ENCODE assay signal across 25 mouse cellular contexts in the genomic region with DNA sequence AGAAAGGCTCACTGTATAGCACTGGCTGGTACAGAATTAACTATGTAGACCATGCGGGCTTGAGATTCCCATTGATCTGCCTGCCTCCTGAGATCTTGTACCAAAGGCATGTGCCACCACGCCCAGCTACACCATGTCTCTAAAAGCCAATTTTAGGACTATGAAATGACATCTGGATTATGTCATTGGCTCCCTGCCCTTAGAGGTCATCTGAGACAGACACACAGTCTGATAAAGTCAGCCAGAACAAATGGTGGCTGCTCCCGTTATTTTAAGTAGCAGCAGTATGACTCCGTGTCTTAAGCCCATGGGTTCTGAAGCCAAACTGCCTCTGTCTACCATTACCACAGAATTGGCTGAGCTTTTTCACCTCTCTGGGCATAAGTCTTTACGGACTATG. TPM values are rescaled to one million over a fixed set of nuclear protein-coding genes. Genes with fewer than 3 reads are reported as not detected.
A peak's percentile ranks its signal among the peaks of the same experiment; 100 is the strongest.
DNase-seq lines count a peak whose midpoint lies in the region; ATAC-seq and TF ChIP-seq lines count a peak whose summit lies in the region.
"Had no signal": no experiment of that assay in that cellular context is flagged by ENCODE, and none has a peak within 500 bp of the region (broad histone marks: within the 10 kb centered on the region; RNA-seq: fewer than 3 reads in every experiment).

No protein-coding gene starts in this region.

- no peaks in the 10 kb centered on the region for H3K9me3 ChIP-seq in heart, embryonic 16.5 days (replicated peaks; ENCODE audit: control insufficient read depth, low read length)
- H3K9me3 ChIP-seq: G1E; liver, embryonic 15.5 days; stomach, embryonic 15.5 days had no signal

- H3K9ac ChIP-seq in heart, embryonic 16.5 days (ENCODE audit: low read length), result 0 out of 2 replicates have a peak overlapping the region, but pooled peaks have one; percentile 11
- H3K9ac ChIP-seq: liver, embryonic 15.5 days; stomach, embryonic 15.5 days had no signal

- TF ChIP-seq POLR2A in myocyte (IDR thresholded peaks at IDR 0.05; ENCODE audit: insufficient read length, low read depth), result no peak

- no peak overlapping the region for H3ac ChIP-seq in myocyte (ENCODE audit: control insufficient read depth, insufficient read length)

- no peak for TF ChIP-seq CTCF in gastrocnemius, adult 2 months (IDR thresholded peaks at IDR 0.05)

- DNase-seq in gastrocnemius, adult 2 months, result peak; percentile 39
- DNase-seq in gastrocnemius, postnatal 10 days, result no peak
- DNase-seq in heart, adult 9 months (ENCODE audit: low spot score in 2 of 2), result peak; percentile 49 to 75
- DNase-seq in liver, result no peak
- no peak for DNase-seq in lung, postnatal 25 days (ENCODE audit: low spot score)
- DNase-seq in retina, embryonic 14.5 days (ENCODE audit: low spot score), result no peak
- DNase-seq: cerebellum, adult 18-20 months; cerebellum, postnatal 25 days; embryo, embryonic 11 days; kidney, adult 2 months; kidney, postnatal 10 days; layer of hippocampus, postnatal 36 days; thymus, adult 18-20 months; thymus, postnatal 4 days had no signal

- 31% methylated on average over 5 of the region's 5 CpGs for WGBS in heart, embryonic 16.5 days

- no peaks in the 10 kb centered on the region for H3K79me2 ChIP-seq in myocyte (ENCODE audit: control insufficient read depth, insufficient read depth)

- intact Hi-C loops in gastrocnemius, adult 2 months (cut with DNase I), result no loop called here

- H3K27ac ChIP-seq in gastrocnemius, adult 2 months, result peak overlapping the region; percentile 43
- H3K27ac ChIP-seq in heart, embryonic 16.5 days (ENCODE audit: low read length), result peak overlapping the region; percentile 90
- H3K27ac ChIP-seq: liver, embryonic 15.5 days; stomach, embryonic 15.5 days had no signal

- H3K27me3 ChIP-seq in heart, embryonic 16.5 days (ENCODE audit: control insufficient read depth, insufficient read depth, low read length), result no peaks in the 10 kb centered on the region
- no peaks in the 10 kb centered on the region for H3K27me3 ChIP-seq in myocyte (ENCODE audit: control insufficient read depth, insufficient read depth, insufficient read length)
- H3K27me3 ChIP-seq: liver, embryonic 15.5 days; stomach, embryonic 15.5 days had no signal

- H3K36me3 ChIP-seq in heart, embryonic 16.5 days (ENCODE audit: control insufficient read depth, insufficient read depth), result 0 out of 2 replicates have a peak, but pooled peaks cover 5% of the 10 kb centered on the region
- peaks cover 10% of the 10 kb centered on the region for H3K36me3 ChIP-seq in myocyte (ENCODE audit: control insufficient read depth, insufficient read depth)

- peaks cover 18% of the 10 kb centered on the region for H3K4me1 ChIP-seq in heart, embryonic 16.5 days (ENCODE audit: control insufficient read depth, insufficient read depth, low read length)
- H3K4me1 ChIP-seq: liver, embryonic 15.5 days; stomach, embryonic 15.5 days had no signal

- ATAC-seq in heart, embryonic 16.5 days (replicated peaks; ENCODE audit: extremely low read depth, insufficient read depth, low FRiP score), result peak; percentile 89
- ATAC-seq: forebrain, embryonic 16.5 days; midbrain, embryonic 16.5 days had no signal

- H3K4me3 ChIP-seq in gastrocnemius, adult 2 months, result no peak overlapping the region
- H3K4me3 ChIP-seq in heart, embryonic 16.5 days (ENCODE audit: low read length), result no peak overlapping the region; the same call in 1 of the 2 replicates
- H3K4me3 ChIP-seq in myocyte, result no peak overlapping the region
- H3K4me3 ChIP-seq: liver, embryonic 15.5 days; stomach, embryonic 15.5 days had no signal

- H3K4me2 ChIP-seq in heart, embryonic 16.5 days (ENCODE audit: low read depth, low read length), result peak overlapping the region; percentile 41
- H3K4me2 ChIP-seq in myocyte (ENCODE audit: low read depth), result peak overlapping the region; percentile 35
- H3K4me2 ChIP-seq: liver, embryonic 15.5 days; stomach, embryonic 15.5 days had no signal

TF ChIP-seq in myocyte, 11 proteins besides CTCF, POLR2A, EP300 and RAD21:
- no peak for TF ChIP-seq USF1 (IDR thresholded peaks at IDR 0.05; ENCODE audit: low read depth)
- no peak for TF ChIP-seq SRF (IDR thresholded peaks at IDR 0.05; ENCODE audit: control insufficient read depth, insufficient read length, low read depth)
- TF ChIP-seq TCF12 (IDR thresholded peaks at IDR 0.05; ENCODE audit: insufficient read depth, poor library complexity, severe bottlenecking), result no peak
TF ChIP-seq in myocyte: peak in this region for 0.

RNA-seq across cellular contexts. Expression of a gene that starts 12.0 kb away (rescaled TPM):
- 10 to 100 TPM; 28.0 to 53.8 TPM for total RNA-seq in gastrocnemius, adult 2 months (2021)
- total RNA-seq in gastrocnemius, postnatal 10 days (2021), result 100 to 1,000 TPM; 225 to 257 TPM
- 1,315 and 1,451 TPM in 2 replicates for polyA plus RNA-seq in heart, embryonic 16.5 days (2015; fragmentation: Nextera tagmentation; extraction: Ambion mirVana)
- polyA plus RNA-seq in myocyte (2012; fragmentation: generic; extraction: Trizol), result 108 TPM

RNA-seq across cellular contexts. Expression of a gene that starts 20.2 kb away (rescaled TPM):
- 10 to 100 TPM; 10.8 to 11.6 TPM for total RNA-seq in gastrocnemius, adult 2 months (2021)
- 10 to 100 TPM; 16.7 to 17.5 TPM for total RNA-seq in gastrocnemius, postnatal 10 days (2021)
- polyA plus RNA-seq in heart, embryonic 16.5 days (2015; fragmentation: Nextera tagmentation; extraction: Ambion mirVana), result 33.6 and 35.8 TPM in 2 replicates
- 30.5 TPM for polyA plus RNA-seq in myocyte (2012; fragmentation: generic; extraction: Trizol)

RNA-seq across cellular contexts. Expression of a gene that starts 38.1 kb away (rescaled TPM):
- total RNA-seq in gastrocnemius, adult 2 months (2021), result under 1 TPM; 0.08 to 0.28 TPM
- total RNA-seq in gastrocnemius, postnatal 10 days (2021), result 1 to 10 TPM; 1.7 to 2.8 TPM
- polyA plus RNA-seq in heart, embryonic 16.5 days (2015; fragmentation: Nextera tagmentation; extraction: Ambion mirVana), result 0.09 TPM in 1 of 2 replicates, not detected in the other
- polyA plus RNA-seq in myocyte (2012; fragmentation: generic; extraction: Trizol), result 0.16 TPM
- total RNA-seq: layer of hippocampus, adult 18-20 months; layer of hippocampus, postnatal 36 days; left cerebral cortex, postnatal 25 days had no signal
- polyA plus RNA-seq: embryonic facial prominence, embryonic 14.5 days; forebrain, embryonic 16.5 days; G1E; kidney, adult 2 months; lung, embryonic 16.5 days had no signal

Comparison
In these comparisons a context has a peak if more than half of its experiments do, and no peak if none do; other contexts are left out.
1. DNase-seq: peak in gastrocnemius, adult 2 months (single experiment) and heart, adult 9 months (2 of 2); none in gastrocnemius, postnatal 10 days (single experiment), liver (single experiment), lung, postnatal 25 days (single experiment) and retina, embryonic 14.5 days (single experiment).
2. RNA of a gene that starts 12.0 kb away (total RNA-seq): 225 to 257 TPM in gastrocnemius, postnatal 10 days; 28.0 to 53.8 TPM in gastrocnemius, adult 2 months; every median in the first group is over 4 times any median in the second.